Mouse (Mus musculus) forebrain, embryonic 12.5 days (tissue): Measurements from ENCODE around the gene 6430550D23Rik. TPM values are rescaled to one million over a fixed set of nuclear protein-coding genes. Genes with fewer than 3 reads are reported as not detected.

Experiments used
- ATAC-seq: fragments of 200-750 bp; cut with Nextera tagmentation; 2 replicates; pipeline ENCODE4 v1.8.0; 2017; ENCODE audit warnings: moderate TSS enrichment; ENCODE audit not compliant: low FRiP score
- H3K27ac ChIP-seq: fragments of 300-500 bp; sonication (generic); 2 replicates; pipeline ENCODE4 v1.5.1; 2016; ENCODE audit warnings: mild to moderate bottlenecking
- H3K27me3 ChIP-seq: fragments of 300-500 bp; sonication (generic); 2 replicates; pipeline ENCODE4 v1.6.1; 2016; ENCODE audit warnings: mild to moderate bottlenecking
- H3K36me3 ChIP-seq: fragments of 300-500 bp; sonication (generic); replicated peaks from 2 replicates; pipeline ENCODE4 v1.6.1; 2016; ENCODE audit warnings: mild to moderate bottlenecking
- H3K4me1 ChIP-seq: fragments of 300-500 bp; sonication (generic); 2 replicates; pipeline ENCODE4 v1.6.1; 2016
- H3K4me2 ChIP-seq: fragments of 300-500 bp; sonication (generic); 2 replicates; pipeline ENCODE4 v1.6.1; 2016; ENCODE audit warnings: mild to moderate bottlenecking, moderate library complexity
- H3K4me3 ChIP-seq: fragments of 300-500 bp; sonication (generic); replicated peaks from 2 replicates; pipeline ENCODE4 v1.5.1; 2016; ENCODE audit warnings: mild to moderate bottlenecking
- H3K9ac ChIP-seq: fragments of 300-500 bp; sonication (generic); 2 replicates; pipeline ENCODE4 v1.6.1; 2016; ENCODE audit warnings: mild to moderate bottlenecking
- H3K9me3 ChIP-seq: fragments of 300-500 bp; sonication (generic); 2 replicates; pipeline ENCODE4 v1.6.1; 2016
- WGBS: fragments of 180-500 bp; shearing (Covaris S2); methylation state at CpG from one replicate; pipeline ENCODE4 v1.1.7; 2016; 5-methylcytosine and 5-hydroxymethylcytosine counted together
- polyA plus RNA-seq: library from polyadenylated mRNA; unstranded; fragments of >200 nt; fragmentation: Nextera tagmentation; extraction: Ambion mirVana; gene quantifications from 2 replicates; pipeline ENCODE4 v1.2.1, GENCODE M21; 2016

The 6430550D23Rik gene
- polyA plus RNA-seq, result 1.3 TPM in 2 replicates

GRCm38 (mm10) chr2:156007888-156008532 lies at the start of gene 6430550D23Rik, which contains the start of gene Ergic3:
Gene 6430550D23Rik (minus strand): TSS chr2:156007977.
Gene Ergic3 (plus strand): TSS chr2:156008045.
- H3K9me3 ChIP-seq, result peaks cover 6% of the 10 kb centered on the region; the same call in 1 of the 2 replicates
- peak; percentile 99 for ATAC-seq
- H3K4me3 ChIP-seq, result peak within 1 kb of the TSS; percentile 77
- peak within 1 kb of the TSS; percentile 74 for H3K9ac ChIP-seq
- H3K36me3 ChIP-seq, result peaks cover 34% of the 10 kb centered on the region
- H3K4me2 ChIP-seq, result peak within 1 kb of the TSS; percentile 74
- no peaks in the 10 kb centered on the region for H3K27me3 ChIP-seq
- H3K4me1 ChIP-seq, result peaks cover 10% of the 10 kb centered on the region
- under 1% methylated on average over 44 of the region's 45 CpGs for WGBS
- H3K27ac ChIP-seq, result peak within 1 kb of the TSS; percentile 76

GRCm38 (mm10) chr2:156052816-156053215 lies 45.0 kb upstream of the 6430550D23Rik start, which contains the start of gene Fer1l4:
Gene Fer1l4 (minus strand): TSS chr2:156052947.
- Histone ChIP-seq H3K4me3 (no peak within 1 kb of the TSS), H3K4me1 (no peaks in the 10 kb centered on the region), H3K9me3 (no peaks in the 10 kb centered on the region), H3K27me3 (peaks cover 10% of the 10 kb centered on the region), H3K4me2 (no peak within 1 kb of the TSS), H3K27ac (no peak within 1 kb of the TSS), H3K9ac (no peak within 1 kb of the TSS), H3K36me3 (no peaks in the 10 kb centered on the region)
- ATAC-seq, result no peak
- 87% methylated on average over 9 of the region's 9 CpGs for WGBS

GRCm38 (mm10) chr2:156047929-156048328 lies 40.2 kb upstream of the 6430550D23Rik start:
- no peak overlapping the region for H3K4me3 ChIP-seq
- no peak for ATAC-seq
- no peaks in the 10 kb centered on the region for H3K4me1 ChIP-seq
- no peak overlapping the region for H3K9ac ChIP-seq
- WGBS, result 5% methylated on average over 19 of the region's 19 CpGs
- peaks cover 20% of the 10 kb centered on the region for H3K27me3 ChIP-seq
- no peak overlapping the region for H3K27ac ChIP-seq
- H3K9me3 ChIP-seq, result no peaks in the 10 kb centered on the region
- no peaks in the 10 kb centered on the region for H3K36me3 ChIP-seq
- H3K4me2 ChIP-seq, result peak overlapping the region; percentile 8

- Histone ChIP-seq H3K4me2 (no peak overlapping the region), H3K27ac (no peak overlapping the region), H3K36me3 (no peaks in the 10 kb centered on the region), H3K4me1 (no peaks in the 10 kb centered on the region), H3K9me3 (no peaks in the 10 kb centered on the region), H3K9ac (no peak overlapping the region), H3K4me3 (no peak overlapping the region), H3K27me3 (peaks cover 11% of the 10 kb centered on the region)
- ATAC-seq, result no peak
- WGBS, result 79% methylated on average over 8 of the region's 8 CpGs
Observed at GRCm38 (mm10) chr2:156042903-156043302, 35.1 kb upstream of the 6430550D23Rik start.

- H3K4me3 ChIP-seq, result no peak overlapping the region
Observed at GRCm38 (mm10) chr2:156039390-156039789, 31.6 kb upstream of the 6430550D23Rik start.

GRCm38 (mm10) chr2:156025482-156025881 lies 17.7 kb upstream of the 6430550D23Rik start:
- H3K9me3 ChIP-seq, result no peaks in the 10 kb centered on the region
- ATAC-seq, result no peak
- H3K4me1 ChIP-seq, result no peaks in the 10 kb centered on the region
- H3K27me3 ChIP-seq, result no peaks in the 10 kb centered on the region
- 0 out of 2 replicates have a peak, but pooled peaks cover under 1% of the 10 kb centered on the region for H3K36me3 ChIP-seq
- H3K27ac ChIP-seq, result no peak overlapping the region
- H3K4me2 ChIP-seq, result no peak overlapping the region
- H3K4me3 ChIP-seq, result no peak overlapping the region
- H3K9ac ChIP-seq, result no peak overlapping the region

More at GRCm38 (mm10) chr2:156039390-156039789, 31.6 kb upstream of the 6430550D23Rik start:
- WGBS, result 97% methylated on average over 3 of the region's 3 CpGs
- no peaks in the 10 kb centered on the region for H3K36me3 ChIP-seq
- no peaks in the 10 kb centered on the region for H3K4me1 ChIP-seq
- no peak overlapping the region for H3K27ac ChIP-seq
- no peaks in the 10 kb centered on the region for H3K27me3 ChIP-seq
- ATAC-seq, result no peak
- H3K4me2 ChIP-seq, result no peak overlapping the region
- H3K9me3 ChIP-seq, result no peaks in the 10 kb centered on the region
- no peak overlapping the region for H3K9ac ChIP-seq

- H3K27me3 ChIP-seq, result no peaks in the 10 kb centered on the region
- WGBS, result 79% methylated on average over 2 of the region's 2 CpGs
- H3K27ac ChIP-seq, result no peak overlapping the region
- H3K9me3 ChIP-seq, result no peaks in the 10 kb centered on the region
- no peak overlapping the region for H3K4me3 ChIP-seq
- H3K36me3 ChIP-seq, result peaks cover 34% of the 10 kb centered on the region
- H3K9ac ChIP-seq, result no peak overlapping the region
- H3K4me1 ChIP-seq, result no peaks in the 10 kb centered on the region
- H3K4me2 ChIP-seq, result no peak overlapping the region
- ATAC-seq, result no peak
Observed at GRCm38 (mm10) chr2:156021765-156022164, 14.0 kb upstream of the 6430550D23Rik start.

- Histone ChIP-seq H3K9me3 (no peaks in the 10 kb centered on the region), H3K27ac (no peak overlapping the region), H3K4me1 (no peaks in the 10 kb centered on the region), H3K9ac (no peak overlapping the region), H3K4me2 (no peak overlapping the region), H3K4me3 (no peak overlapping the region), H3K27me3 (no peaks in the 10 kb centered on the region), H3K36me3 (peaks cover 40% of the 10 kb centered on the region)
- WGBS, result 94% methylated on average over 8 of the region's 8 CpGs
- ATAC-seq, result no peak
Observed at GRCm38 (mm10) chr2:156021219-156021618, 13.4 kb upstream of the 6430550D23Rik start.

- Histone ChIP-seq H3K27ac (no peak overlapping the region), H3K36me3 (peaks cover 71% of the 10 kb centered on the region), H3K27me3 (no peaks in the 10 kb centered on the region), H3K9ac (no peak overlapping the region), H3K4me1 (no peaks in the 10 kb centered on the region), H3K4me2 (no peak overlapping the region), H3K9me3 (no peaks in the 10 kb centered on the region), H3K4me3 (no peak overlapping the region)
- WGBS, result 84% methylated on average over 3 of the region's 3 CpGs
- no peak for ATAC-seq
Observed at GRCm38 (mm10) chr2:156018106-156018505, 10.3 kb upstream of the 6430550D23Rik start.

GRCm38 (mm10) chr2:156005393-156005792 lies 2.4 kb downstream of the 6430550D23Rik start:
- no peak overlapping the region for H3K9ac ChIP-seq
- ATAC-seq, result no peak
- no peak overlapping the region for H3K27ac ChIP-seq
- H3K36me3 ChIP-seq, result peaks cover 17% of the 10 kb centered on the region
- WGBS, result 88% methylated on average over 4 of the region's 4 CpGs
- H3K27me3 ChIP-seq, result no peaks in the 10 kb centered on the region
- H3K9me3 ChIP-seq, result peaks cover 6% of the 10 kb centered on the region; the same call in 1 of the 2 replicates
- H3K4me1 ChIP-seq, result peaks cover 10% of the 10 kb centered on the region
- H3K4me3 ChIP-seq, result no peak overlapping the region
- no peak overlapping the region for H3K4me2 ChIP-seq

GRCm38 (mm10) chr2:155991863-155992321 lies 15.9 kb downstream of the 6430550D23Rik start:
- Histone ChIP-seq H3K27ac (no peak overlapping the region), H3K9me3 (no peaks in the 10 kb centered on the region), H3K4me3 (no peak overlapping the region), H3K4me2 (no peak overlapping the region), H3K27me3 (no peaks in the 10 kb centered on the region), H3K4me1 (no peaks in the 10 kb centered on the region), H3K36me3 (peaks cover 99% of the 10 kb centered on the region), H3K9ac (no peak overlapping the region)
- 88% methylated on average over 14 of the region's 14 CpGs for WGBS
- ATAC-seq, result no peak

- WGBS, result 97% methylated on average over 10 of the region's 10 CpGs
- no peak overlapping the region for H3K27ac ChIP-seq
- H3K4me3 ChIP-seq, result no peak overlapping the region
- H3K27me3 ChIP-seq, result no peaks in the 10 kb centered on the region
- peaks cover 99% of the 10 kb centered on the region for H3K36me3 ChIP-seq
- no peak overlapping the region for H3K9ac ChIP-seq
- no peaks in the 10 kb centered on the region for H3K9me3 ChIP-seq
- no peak overlapping the region for H3K4me2 ChIP-seq
- ATAC-seq, result no peak
- H3K4me1 ChIP-seq, result no peaks in the 10 kb centered on the region
Observed at GRCm38 (mm10) chr2:155991151-155991550, 16.6 kb downstream of the 6430550D23Rik start.

GRCm38 (mm10) chr2:155989085-155989484 lies 18.7 kb downstream of the 6430550D23Rik start:
- H3K9ac ChIP-seq, result no peak overlapping the region
- no peaks in the 10 kb centered on the region for H3K27me3 ChIP-seq
- no peak overlapping the region for H3K4me2 ChIP-seq
- WGBS, result 67% methylated on average over 4 of the region's 4 CpGs
- H3K27ac ChIP-seq, result no peak overlapping the region
- peaks cover 99% of the 10 kb centered on the region for H3K36me3 ChIP-seq
- no peak overlapping the region for H3K4me3 ChIP-seq
- ATAC-seq, result no peak
- H3K9me3 ChIP-seq, result no peaks in the 10 kb centered on the region
- no peaks in the 10 kb centered on the region for H3K4me1 ChIP-seq
